Mouse (Mus musculus) activated CD4-positive, CD25-positive, alpha-beta regulatory T cell (primary cell): ENCODE results near the gene Toporsl. TPM values are rescaled to one million over a fixed set of nuclear protein-coding genes. Genes with fewer than 3 reads are reported as not detected.

Experiments used
- polyA plus RNA-seq, 2 experiments: library from polyadenylated mRNA; unstranded; fragments of 100-300 nt; shearing (Covaris generic); gene quantifications; one replicate each; pipeline ENCODE4 v1.2.1; 2017

The Toporsl gene
- under 1 TPM in 1 of 2 experiments, not detected in 1; 0.12 TPM for polyA plus RNA-seq

DNA sequence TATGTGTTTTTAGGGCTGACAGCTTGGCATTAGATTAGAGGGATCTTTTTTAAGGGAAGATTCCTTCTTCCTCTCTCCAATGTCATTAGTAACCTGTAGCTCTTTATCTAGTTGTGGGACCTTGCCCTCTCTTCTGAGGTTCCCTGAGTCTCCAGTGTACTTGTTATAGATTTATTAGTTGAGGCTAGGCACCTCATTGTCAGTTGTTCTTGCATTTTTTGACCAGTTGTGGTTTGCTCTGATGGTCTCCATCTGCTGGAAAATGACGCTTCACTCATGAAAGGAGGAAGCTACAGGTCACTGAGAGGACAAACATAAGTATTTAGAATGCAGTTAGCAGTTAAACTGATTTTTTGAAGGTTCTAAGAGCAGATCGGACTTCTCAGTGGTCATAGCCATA lies at the start of gene Toporsl:
TSS of gene Toporsl (plus strand) at position 348 of the 400 bp plus-strand sequence.

Other genes with a start within 250 kb of the Toporsl start
- 10 to 100 TPM; 57.7 to 60.9 TPM for gene Smc2, start 157.0 kb upstream of the Toporsl start, polyA plus RNA-seq
- not detected for gene Vma21-ps, start 99.0 kb upstream of the Toporsl start, polyA plus RNA-seq
- under 1 TPM in 1 of 2 experiments, not detected in 1; 0.10 TPM for gene Olfr275, start 218.3 kb downstream of the Toporsl start, polyA plus RNA-seq